Mouse (Mus musculus) telencephalon, adult 2 months (tissue): ENCODE data around the gene Gps2.

Experiments used
- DNase-seq: peaks from one replicate; pipeline ENCODE4 v3.0.0-alpha.2; 2011; ENCODE audit warnings: low read depth, low spot score

The Gps2 gene

DNA sequence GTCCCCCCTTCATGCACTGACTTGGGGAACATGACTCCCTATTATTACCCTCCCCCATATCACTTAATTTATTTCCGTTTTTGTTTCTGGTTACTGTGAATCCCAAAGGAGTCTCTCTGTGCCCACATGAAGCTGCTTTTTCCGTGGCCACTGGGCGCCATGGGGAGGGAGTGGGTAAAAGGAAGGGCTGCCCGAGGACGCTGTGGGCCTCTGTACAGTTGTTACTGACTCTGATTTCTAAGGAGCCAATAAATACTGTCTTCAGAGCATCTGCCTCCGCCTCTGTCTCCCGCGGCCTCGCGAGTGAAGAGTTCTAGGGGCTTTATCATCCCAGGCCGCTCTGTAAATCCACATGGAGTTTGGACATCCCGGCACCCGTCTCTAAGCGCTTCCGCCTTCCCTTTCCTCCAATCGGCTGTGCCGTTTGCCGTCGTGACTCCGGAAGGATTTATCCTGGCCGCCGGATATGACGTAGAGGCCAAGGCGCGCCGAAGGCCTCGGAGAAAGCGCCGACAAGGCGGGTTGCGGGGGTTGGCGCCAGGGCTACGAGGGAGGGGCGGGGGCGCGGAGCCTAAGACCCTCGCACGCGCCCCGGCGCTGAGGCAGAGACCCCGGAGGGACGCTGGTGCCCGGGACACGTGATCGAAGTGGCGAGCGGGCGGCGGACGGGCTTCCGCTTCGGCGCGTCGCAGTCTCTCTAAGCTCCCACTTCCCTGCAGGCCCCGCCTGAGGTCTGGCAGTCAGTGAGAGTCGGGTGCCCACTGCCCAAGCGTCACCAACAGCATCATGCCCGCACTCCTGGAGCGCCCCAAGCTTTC lies at the start of gene Gps2:
Gene Gps2 (plus strand): TSS at position 335 of the 818 bp plus-strand sequence.
- peak; percentile 96 for DNase-seq

DNA sequence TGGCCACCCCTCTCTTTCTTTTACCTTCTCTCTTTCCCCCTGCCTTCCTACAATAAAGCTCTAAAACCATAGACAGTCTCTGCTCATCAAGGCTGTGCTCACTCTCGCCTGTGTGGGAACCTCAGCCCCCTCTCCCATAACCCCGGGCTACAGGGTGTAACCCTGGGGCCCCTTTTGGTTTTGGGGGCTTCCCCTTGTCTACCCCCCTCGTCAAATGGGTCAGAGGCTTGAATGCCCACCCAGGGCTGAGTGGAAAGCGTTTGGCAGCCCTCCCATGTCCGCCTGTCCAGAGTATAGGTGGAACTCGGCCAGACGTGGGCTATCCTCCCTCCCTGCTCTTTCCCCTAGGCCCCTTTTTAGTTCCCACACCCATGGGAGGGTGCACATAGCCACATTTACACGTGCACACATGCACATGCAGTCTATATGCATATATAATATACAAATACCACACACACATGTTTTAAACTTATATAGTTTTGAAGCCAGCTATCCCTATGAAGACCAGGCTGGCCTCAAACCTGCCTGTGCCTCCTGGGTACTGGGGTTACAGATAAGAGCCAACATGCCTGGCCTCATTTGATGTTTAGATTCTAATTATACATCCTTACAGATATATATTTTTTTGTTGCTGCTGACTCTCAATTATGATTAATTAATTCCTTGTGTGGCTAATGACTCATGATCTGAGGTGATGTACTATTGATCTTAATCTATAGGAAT lies 49.4 kb upstream of the Gps2 start:
- no peak for DNase-seq

DNA sequence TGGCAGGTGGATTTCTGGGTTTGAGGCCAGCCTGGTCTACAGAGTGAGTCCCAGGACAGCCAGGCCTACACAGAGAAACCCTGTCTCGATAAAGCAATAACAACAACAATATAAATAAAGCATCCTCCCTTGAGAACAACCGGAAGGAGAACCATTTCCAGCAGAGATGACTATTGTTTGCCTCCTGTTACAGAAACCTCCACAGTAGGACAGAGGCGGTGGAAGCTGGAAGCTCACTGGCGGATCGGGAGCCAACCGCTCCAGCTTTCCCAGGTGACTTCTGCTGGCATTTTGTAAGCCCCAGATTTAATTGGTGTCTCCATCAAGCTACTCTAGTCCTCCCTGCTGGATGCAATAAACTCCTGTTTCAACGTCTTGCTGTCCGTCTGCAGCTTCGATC lies 48.1 kb upstream of the Gps2 start:
- DNase-seq, result no peak

DNA sequence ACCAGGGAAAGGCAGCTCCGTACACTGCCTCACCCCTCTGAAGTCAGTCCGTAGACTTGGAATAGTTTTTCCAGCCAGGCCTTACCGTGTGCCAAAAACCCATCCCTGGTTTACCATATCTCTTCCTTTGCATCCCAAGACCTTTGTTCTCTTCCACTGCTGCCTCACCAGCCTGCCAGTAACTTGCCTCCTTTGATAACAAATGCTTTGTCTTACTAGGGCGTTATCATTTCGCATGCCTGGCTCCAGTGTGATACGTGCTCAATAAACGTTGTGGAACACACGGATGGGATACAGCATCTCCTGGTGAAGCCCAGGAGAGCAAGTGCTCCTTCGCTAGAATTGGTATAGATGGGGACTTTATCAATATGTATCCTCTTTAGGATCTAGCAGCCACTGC lies 46.4 kb upstream of the Gps2 start:
- no peak for DNase-seq

DNA sequence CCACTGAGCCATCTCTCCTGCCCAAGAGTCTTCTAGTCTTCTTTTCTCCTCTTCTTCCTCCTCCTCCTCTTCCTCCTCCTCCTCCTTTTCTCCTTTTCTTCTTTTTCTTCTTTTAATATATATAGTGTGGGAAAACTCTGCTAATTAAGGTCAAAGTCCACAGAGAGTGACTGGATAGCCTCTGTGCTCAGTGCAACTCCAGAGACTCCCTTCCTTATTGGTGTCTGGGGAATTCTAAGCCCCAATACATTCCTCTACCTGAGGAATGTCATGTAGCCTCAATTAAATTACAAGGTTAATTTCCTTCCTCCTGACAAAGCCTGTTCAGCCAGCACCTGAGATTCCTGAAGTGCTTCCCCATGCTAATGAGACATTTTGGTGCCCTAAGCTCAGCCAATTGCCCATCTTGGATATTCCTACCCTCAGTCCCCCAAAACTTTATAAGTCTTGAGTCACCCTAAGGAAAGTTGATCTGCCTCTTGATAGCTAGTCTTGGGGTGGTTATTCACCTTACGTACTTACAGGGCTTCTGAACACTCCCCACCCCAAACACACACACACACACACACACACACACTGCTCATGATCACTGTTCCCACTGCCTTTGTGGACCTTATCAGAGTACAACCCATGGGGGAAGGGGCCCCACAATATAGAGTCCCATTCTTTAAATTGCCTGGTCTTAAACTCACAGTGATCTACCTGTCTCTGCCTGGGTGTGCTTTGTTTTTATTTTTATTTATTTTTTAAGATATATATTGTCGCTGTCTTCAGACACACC lies 43.2 kb upstream of the Gps2 start:
- no peak for DNase-seq

DNA sequence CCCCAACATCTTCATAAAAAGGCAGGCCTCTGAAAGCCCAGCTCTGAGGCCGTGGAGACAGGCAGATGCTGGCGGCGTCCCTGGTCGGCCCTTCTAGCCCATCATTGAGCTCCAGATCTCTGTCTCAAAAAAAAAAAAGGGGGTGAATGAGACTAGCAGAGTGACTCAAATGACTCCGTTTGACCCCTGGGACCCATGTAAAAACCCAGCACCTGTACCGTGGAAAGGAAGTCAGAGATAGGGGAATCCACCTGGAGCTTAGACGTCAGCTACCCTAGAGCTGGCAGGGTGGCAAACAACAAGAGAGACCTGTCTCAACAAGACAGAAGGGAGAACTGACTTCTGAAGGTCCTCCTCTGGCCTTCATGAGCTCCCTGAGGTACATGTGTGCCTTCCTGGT lies 41.9 kb upstream of the Gps2 start:
- no peak for DNase-seq

DNA sequence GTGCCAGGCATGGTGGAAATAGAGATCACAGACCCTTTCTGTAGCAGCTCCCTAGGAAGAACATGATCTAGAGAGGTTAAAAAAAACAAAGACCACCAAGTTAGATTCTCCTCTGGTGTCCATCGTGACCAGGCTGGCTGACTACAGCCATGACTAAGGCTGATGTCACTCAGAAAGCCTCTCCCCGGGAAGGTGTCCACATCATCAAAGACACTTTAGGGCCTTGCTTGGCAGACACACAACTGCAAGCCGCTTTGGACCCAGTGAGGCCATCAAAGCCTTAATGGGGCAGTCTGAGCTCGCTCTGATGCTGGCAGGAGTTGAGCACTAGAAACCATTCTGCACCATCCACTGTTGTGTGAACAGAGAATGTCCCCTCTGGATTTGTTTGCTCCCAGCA lies 41.2 kb upstream of the Gps2 start:
- DNase-seq, result no peak

DNA sequence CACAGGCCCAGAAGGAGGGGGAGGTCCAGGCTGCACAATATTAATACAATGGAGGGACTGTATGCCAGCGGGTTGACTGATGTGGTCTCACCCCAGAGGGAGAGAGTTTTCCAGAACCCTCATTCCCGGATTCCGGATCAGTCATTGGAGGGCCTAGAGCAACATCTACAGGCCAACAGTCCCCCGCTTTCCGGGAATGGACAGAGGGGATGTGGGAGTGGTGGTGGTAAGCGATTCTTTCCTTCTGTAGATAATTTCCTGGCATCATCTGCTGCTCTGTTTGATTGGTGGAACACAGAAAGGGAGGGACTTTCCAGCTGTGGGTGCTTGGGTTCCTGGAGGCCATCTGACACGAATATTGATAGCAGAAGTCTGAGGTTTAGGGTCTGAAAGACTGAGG lies 37.5 kb upstream of the Gps2 start:
- no peak for DNase-seq

DNA sequence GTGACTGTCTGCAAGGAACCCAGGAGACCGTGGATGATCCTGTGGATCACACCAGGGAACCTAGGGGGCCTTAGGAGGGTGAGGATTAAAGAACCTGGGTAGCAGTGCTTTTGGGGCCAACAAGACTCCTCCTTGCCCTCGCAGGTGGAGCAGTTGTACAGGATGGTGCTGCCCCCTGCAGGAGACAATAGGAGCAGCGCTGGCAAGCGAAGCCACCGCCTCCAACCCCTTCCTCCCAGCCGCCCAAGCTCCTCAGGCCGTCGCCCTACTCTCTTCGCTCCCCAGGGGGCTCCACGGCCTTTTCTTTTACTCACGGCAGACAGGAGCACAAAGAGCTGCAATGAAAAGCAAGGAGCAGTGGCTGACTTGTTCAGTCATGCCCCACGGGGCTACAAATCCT lies 36.8 kb upstream of the Gps2 start:
- DNase-seq, result no peak

DNA sequence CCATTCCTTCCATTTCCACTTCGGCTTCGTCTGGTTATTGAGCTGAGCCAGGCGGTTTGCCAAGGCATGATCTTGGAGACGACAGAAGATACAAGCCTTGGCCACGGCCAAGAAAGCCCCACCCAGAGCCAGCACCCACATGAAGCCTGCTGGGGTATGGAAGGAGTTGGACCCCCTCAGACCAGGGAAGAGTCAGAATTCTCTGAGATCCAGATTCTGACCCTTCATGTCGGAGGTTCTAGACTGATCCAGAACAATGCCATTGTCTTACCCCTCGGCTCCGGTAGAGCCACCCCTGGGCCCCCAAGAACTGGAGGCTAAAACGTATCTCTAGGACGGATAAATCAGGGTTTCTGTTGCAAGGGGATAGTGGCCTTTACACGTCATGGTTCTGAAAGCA lies 35.8 kb upstream of the Gps2 start, which contains the start of gene Tmem95:
Gene Tmem95 (minus strand): TSS at position 141 of the 400 bp plus-strand sequence.
- no peak for DNase-seq

DNA sequence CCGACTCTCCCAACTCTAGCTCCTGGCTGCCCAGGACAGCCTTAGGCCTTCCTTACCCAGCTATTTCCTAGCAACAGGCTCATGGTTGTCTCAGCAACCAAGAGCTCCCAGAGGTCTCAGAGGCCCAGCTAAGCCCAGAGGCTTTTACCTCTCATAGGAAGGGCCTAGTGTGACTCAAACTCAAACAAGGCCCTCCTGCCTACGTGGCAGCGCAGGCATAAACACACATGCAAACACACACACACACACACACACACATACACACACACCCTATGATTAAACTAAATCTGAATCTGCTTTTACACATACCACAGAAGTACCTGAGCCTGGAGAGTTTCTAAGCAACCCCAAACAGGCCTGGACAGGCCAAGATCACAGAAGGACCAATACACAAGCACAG lies 35.3 kb upstream of the Gps2 start:
- DNase-seq, result no peak

DNA sequence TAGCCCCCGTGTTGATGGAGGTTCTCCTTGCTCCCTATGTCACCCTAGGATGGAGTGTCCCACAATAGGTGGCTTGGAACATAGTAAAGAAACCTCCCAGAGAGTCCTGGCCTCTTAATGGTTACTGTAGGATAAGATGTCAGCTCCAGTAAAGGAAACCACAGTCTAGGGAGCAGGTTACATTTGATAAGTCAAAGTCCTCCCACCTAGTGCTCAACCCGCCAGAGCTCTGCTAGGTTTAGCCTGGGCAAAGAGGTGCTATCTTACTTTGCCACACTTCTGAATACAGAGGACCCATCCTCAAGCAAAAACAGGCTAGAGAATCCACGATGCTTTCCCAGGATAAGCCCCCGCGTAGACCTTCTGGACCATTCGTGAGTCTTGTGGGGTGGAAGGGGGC lies 34.7 kb upstream of the Gps2 start:
- no peak for DNase-seq

DNA sequence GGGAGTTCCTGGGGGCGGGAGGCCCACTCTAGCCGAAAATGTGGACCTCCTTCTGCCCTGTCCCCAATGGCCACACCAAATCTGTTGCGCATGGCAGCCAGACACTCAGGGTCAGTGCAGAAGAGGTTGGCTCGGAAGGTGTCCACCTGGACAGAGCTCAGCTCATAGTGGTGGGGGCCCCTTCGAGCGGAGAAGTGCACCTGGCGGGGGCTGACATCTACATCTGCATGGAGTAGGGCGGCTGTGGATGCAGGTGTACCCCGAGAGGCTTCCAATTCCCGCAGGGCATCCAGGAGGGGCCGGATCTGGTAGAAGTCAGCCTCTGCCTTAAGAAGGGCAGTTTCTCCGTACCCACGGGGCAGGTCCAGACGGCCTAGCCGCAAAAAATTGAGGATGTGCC lies 34.0 kb upstream of the Gps2 start:
- DNase-seq, result no peak

DNA sequence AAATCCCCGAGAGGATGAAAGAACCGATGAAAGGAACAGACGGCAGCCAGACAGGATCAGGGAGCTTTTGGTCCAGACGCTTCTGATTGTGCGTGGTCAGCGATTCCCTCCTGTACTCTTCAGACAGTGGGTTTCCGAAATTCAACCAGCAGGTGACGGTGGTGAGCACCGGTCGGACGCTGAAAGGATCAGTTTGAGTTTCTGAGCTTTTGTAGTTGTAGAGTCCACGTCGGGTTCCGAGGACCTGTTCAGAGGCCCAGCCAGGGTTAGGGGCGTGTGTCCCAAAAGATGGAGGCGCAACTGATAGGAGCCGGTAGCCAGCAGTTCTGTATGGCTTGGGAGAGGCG lies 33.2 kb upstream of the Gps2 start:
- no peak for DNase-seq

DNA sequence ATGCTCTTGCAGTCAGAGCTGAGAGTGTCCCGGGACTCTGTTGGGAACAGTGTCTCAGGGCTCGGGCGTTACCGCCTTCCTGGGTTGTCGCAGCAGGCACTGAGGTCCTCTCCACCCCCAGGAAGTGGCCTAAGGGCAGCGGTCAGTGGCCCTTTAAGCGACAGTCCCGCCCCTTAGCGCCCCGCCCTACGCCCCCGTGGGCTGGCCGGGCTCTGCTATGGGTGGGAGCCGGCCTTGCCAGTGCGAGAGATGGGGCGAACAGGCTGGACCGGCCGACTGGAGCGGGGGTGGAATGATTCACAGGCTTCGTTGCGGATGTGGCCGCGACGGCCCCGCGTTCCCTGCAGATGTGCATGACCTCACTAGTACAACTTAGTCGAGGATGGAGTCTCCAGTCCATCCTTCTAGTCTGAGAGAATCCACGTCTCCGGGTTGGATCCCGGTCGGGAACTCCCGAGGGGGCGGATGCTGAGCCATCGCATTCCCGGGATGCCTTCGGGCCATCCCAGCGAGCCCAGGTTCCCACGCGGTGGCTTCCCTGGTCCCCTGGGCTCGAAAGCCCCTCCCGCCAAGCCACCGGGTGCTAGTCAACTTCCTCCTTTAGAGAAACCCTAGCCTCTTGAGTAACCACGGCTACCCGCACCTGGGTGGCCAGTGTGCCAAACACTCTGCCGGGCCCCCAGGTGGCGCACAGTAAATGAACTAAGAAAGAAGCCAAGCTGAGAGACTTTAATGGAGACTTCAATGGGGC lies 32.7 kb upstream of the Gps2 start, which contains the start of gene Kctd11:
Gene Kctd11 (minus strand): TSS at position 554 of the 751 bp plus-strand sequence.
- DNase-seq, result no peak

DNA sequence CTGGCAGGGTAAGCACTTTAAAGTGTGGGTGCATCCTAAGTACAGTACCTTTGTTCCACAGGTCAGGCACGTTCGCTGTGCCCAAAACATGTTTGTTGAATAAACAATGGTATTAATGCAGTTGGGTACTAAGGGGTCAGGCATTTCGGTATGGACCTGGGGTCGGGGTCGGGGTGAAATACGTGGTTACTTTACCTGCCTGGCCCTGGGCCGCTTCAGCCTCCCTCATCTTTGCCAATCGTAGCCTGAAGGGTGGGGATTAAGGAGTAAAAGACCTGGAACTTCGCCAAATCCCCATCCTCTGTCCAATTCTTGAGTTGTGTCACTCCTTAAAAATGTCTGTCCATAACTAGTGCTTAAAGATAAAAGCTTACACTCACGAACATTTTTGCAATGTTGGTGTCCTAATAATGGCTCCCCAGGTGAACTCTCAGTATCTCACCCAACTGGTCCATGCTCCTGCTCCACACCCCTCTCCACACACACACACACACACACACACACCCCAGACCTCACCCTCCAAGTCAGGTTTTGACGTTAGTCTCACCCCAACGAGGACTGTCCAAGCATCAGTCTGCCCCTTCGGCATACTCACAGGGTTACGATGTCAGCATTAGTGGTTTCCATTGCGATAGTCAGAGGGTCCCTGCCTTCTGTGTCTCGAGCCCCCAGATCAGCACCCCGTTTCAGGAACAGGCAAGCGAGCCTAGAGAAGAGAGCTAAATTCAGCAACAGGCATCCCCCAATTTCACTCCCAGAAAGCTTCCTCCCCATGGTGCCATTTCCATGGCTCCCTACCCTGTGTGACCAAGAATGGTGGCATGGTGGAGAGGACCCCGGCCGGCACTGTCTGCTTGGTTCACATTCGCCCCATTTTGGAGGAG lies 31.7 kb upstream of the Gps2 start:
- DNase-seq, result no peak

DNA sequence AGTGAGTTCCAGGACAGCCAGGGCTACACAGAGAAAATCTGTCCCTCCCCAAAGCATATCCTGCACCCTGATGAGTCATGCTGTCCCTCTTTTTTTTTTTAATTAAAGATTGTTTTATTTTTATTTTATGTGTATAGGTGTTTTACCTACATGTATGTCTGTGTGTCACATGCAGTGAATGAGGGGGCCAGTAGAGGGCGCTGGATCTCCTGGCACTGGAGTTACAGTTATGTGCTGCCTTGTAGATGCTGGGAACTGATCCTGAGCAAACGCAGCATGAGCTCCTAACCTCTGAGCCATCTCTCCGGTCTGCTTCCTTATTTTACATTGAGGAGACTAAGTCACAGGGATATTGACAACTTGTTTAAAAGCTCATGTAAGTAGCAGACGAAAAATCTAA lies 30.6 kb upstream of the Gps2 start:
- DNase-seq, result no peak

DNA sequence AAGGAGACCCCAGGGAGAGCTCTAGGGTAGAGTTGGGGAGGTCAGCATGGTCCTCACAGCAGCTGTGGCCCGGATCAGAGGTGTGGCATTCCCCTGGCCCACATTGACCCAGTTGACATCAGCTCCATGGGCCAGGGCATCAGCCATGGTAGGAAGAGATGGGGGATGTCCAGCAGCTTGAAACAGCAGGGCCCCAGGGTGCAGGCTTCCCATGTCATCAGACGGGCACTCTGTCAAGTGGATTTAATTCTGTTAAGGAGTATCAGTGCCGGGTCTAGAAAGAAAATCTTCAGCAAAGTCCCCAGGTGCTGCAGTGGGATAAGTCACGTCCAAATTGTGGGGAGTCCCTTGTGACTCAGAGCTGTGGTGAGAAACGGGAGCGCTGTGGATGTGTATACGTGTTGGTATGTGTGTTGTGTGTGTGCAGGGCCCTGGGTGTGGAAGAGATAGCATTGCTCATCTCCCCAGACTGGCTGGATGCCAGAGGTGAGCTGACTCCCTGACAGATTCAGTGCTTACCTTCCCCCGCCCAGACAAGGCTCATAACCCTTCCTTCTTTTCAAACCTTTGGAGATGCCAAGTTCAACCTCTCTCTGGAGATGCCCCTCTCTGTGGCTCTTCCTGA lies 30.0 kb upstream of the Gps2 start:
- DNase-seq, result no peak

DNA sequence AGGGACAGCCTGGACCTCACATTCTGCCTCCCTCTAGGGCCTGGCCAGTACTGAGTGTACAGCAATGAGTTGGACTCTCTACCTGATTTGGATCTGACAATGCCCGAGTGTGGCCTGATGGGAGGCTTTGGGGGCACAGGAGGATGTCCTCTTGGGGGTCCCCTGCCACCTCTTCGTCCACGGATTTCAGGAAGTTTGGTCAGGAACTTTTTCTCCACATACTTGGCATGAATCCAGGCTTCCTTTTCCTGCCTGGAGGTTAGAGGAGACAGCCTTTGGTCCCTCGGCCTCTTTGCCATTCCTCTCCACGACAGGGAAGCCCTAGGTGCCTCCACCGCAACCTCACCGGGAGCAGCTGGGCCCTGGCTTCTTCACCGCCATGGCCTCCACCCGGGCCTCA lies 29.4 kb upstream of the Gps2 start:
- DNase-seq, result no peak

DNA sequence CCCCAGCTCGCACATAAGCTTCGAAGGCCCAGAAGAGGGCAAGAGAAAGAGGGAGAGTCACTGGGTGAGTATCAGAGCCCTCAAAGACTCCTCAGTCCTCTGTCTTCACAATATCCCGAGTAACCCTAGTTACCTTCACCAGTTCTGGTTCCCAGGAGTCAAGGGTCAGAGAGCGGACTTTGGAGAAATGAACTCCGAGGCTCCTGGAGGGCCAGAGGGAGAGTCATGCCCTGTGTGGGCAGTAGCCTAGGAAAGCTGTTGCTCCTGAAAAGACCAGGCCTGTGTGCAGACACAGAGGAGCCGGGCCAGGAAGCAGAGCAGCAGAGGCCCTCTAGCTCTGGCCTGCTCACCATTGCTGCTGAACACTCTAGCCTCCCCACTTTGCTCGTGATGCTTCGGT lies 29.0 kb upstream of the Gps2 start:
- no peak for DNase-seq
